Mouse (Mus musculus) kidney, adult 8-10 months (tissue): ENCODE results near the gene Rap2b.

Experiments
- DNase-seq, 2 experiments: peaks; one replicate each; pipeline ENCODE4 v3.0.0; 2022

The Rap2b gene

DNA sequence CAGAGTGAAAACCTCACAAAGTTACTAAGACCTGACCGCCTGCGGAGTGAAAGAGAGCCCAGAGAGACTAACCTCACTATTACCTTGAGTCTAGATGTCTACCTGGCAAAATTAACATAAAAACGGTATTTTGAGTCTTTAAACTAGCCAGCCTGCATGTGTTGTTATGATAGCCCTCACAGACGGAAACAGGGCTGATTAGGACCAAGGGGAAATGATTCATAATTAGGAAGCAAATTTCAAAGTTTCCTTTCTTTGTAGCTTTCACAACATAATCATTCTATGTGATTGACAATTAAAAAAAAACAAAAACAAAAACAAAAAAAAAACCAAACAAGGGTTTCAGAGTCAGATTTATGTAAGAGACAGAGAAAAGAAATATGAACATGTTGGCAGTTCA is 24.9 kb downstream of the Rap2b start:
- no peak for DNase-seq

DNA sequence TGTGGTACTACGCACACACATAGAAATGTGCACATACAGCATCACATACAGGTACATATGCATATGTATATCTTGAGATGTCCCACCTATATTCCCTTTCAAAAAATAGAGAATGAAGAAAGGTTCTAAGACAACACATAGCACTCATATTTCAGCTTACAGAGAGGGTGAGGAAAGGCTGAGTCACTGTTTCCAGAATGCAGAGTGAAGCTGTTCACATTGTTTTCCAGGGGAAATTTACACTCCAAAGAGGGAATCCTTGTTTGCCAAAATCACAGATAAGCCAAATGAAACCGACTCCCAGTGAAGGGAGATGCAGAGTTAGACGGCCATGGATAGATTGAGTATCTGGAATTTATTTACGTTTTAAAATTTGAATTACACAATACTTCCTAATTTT is 30.1 kb downstream of the Rap2b start:
- no peak for DNase-seq

DNA sequence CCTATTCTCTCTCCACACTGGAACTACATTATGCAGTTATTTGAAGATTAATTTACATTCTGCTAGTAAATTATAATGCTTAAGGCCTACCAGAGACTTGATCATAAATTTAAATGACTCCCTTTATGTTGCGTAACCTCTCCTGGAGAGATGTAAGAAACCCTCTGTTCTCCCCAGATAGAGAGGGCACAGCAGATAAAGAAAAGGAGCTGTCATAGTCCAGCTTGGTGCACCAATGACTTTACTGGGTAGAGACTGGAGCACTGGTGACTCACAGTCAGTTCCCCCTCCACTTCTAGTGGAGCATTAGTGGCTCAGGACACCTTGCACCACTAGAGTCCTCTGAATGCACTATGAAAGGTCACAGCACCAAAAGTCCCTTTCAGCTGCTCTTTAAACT is 31.4 kb downstream of the Rap2b start:
- no peak for DNase-seq

DNA sequence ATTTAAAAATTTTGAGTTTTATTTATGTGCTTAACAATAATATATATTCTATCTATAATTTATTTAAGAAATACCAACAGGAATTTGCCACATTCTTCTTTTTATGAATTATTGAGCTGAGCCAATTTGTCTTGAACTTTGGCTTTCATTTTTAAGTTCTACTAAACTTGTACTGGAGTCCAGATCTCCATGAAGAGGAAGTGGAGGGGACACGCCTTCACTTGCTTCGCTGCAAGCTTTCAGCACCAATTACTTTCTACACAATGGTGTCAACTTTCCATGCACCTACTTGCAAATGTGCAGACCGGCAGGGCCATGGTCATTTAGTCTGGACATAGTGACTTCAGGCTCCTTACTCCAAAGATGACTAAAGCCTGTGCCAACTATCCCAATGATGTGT is 32.1 kb downstream of the Rap2b start:
- no peak for DNase-seq

DNA sequence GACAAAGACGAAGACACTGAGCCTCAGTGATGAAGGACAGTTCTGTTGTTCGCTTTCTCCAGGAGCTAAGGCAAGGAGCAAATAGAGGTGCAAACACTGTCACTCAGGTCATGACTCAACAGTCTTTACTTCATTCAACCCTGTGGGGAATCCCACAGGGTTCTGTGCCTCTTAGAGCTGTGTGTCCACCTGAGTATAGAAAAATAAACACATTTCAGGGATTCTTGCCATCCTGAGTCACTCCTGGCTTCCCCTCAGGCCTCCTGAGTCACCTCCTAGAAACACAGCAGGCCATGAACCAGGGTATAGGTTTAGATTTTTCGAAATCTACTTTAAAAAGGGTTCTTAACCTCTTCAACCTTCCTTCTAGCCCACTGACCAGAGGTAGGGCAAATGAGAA is 33.9 kb downstream of the Rap2b start:
- no peak for DNase-seq

DNA sequence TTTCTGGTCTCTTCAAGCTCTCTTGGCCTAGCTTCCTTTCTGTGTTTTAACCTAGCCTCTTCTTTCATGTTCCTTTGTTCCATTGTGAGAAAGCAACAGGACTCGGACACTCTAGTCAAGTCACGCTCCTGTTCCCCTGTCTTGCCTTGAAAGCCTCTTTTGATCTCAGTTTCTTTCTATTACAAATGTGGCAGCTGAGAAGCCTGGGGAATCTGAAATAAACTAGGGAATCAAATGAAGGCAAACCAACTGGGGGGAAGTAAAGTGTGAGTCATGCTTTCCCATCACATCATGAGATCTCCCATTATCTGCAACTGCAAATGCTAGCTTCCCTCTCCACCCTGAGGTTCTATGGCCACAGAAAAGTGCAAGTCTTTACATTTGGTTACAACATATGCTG is 35.3 kb downstream of the Rap2b start:
- no peak for DNase-seq

DNA sequence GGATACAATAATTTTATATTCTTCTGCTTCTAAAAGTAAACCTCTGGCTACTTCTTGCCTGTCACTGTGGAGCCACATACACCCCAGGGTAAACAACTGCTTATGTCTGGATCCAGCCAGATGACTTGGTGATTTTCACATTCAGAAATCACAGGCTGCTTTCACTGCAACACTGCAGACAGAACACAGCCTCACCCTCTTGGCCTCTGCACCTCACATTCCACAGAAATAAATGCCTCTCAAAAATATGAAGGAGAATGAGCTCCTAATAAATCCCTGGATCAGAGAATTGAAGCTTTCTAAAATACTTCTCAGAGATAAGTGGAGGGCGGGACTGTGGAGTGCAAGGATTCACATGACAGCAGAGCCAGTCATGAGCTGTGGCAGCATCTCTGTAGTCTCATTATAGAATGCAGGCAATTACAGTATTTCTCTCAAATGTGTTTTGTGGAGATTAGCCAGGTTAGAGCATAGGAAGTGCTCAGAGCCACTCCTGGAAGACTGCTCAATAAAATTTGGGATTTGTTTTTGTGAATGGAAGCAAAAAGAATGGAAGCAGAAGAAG is 39.5 kb downstream of the Rap2b start:
- no peak for DNase-seq

DNA sequence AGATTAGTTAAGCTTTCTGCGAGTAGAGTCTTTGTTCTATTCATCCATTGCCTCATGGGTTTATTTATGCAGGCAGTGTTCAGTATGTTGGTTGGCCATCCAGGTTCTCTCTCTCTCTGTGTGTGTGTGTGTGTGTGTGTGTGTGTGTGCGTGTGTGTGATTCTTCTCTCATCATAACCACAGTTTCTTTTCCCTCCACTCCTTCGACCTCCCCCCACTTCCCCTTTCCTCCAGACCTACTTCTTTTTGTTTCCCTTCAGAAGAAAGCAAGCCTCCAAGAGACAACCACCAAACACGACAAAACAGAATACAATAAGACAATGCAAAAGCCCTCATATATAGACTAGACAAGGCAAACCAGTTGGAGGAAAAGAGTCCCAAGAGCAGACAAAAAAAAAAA is 45.5 kb downstream of the Rap2b start:
- no peak for DNase-seq

DNA sequence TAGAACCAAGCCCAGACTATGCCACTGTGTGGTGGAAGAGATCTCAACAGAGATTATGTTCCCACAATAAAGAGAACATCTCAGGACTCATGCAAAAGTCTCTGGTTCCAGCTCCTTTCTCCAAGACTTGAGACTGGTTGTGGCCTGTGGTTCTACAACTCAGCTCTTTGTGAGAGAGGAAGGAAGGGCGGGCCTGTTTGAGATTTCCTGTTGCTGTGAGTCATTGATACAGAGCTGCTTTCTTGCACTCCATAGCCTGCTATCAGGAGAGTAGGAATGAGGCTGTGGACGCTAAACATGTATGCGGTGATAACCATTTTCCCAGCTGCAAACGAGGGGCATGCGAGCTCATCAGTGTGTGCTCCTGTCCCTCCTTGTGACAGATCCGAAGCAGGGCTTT is 48.2 kb downstream of the Rap2b start:
- DNase-seq = peak; percentile 0 to 1

DNA sequence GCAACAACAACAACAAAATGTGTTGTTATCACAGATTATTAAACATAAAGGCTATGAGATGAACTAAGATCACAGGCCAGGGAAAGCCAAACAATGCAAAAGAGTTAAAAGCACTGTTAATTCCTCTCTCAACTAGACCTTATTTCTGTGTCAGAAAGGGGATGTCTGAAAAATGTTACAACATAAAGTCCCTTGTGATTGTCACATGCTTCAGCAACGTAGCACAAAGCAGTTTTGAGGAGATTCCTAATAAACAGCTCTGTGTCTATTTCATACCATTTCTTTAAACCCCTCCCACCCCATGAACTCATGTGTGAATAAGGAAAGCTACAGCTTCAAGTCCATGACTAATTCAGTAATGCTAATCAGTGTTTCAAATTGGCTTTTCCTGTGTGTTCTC is 54.4 kb downstream of the Rap2b start:
- no peak for DNase-seq
